Mouse (Mus musculus) C2C12 (cell line): Measurements from ENCODE around the gene Slc25a13.

Experiments used
- CEBPB ChIP-seq: IDR thresholded peaks from one replicate; pipeline ENCODE4 v1.6.1; 2011; ENCODE audit warnings: low read depth, mild to moderate bottlenecking, control low read depth, moderate library complexity
- CTCF ChIP-seq: IDR thresholded peaks from one replicate; pipeline ENCODE4 v1.5.1; 2011; ENCODE audit not compliant: control insufficient read depth, insufficient read depth, insufficient read length
- MYOG ChIP-seq: IDR thresholded peaks from one replicate; pipeline ENCODE4 v1.6.1; 2011; ENCODE audit not compliant: control insufficient read depth, insufficient read length; ENCODE audit errors: extremely low read depth
- USF1 ChIP-seq: IDR thresholded peaks from one replicate; pipeline ENCODE4 v1.6.1; 2011; ENCODE audit warnings: low read depth, mild to moderate bottlenecking, control low read depth, moderate library complexity

DNA sequence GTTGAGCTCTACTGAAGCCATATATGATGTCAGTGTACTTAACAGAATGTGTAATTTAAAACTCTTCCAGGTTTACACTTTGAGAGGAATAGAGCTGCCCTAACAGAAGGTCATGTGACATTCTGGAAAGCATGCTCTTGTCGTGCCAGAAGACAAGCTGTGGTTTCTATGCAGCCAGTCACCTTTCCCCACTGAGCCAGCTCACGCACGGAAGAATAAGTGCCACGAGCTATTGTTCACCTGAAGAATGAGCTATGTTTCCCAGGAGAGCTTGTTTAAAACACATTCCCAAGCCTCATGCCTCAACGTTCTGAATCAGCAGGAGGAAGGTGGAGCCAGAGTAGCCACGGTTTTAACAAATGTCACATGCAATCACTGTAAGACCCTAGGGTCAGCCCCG, 73.4 kb downstream of the Slc25a13 start:
- TF ChIP-seq CTCF = no peak
- no peak for TF ChIP-seq MYOG
- TF ChIP-seq CEBPB = no peak
- no peak for TF ChIP-seq USF1
